Mouse (Mus musculus): Measurements from ENCODE around the gene Zbtb20. TPM values are rescaled to one million over a fixed set of nuclear protein-coding genes. Genes with fewer than 3 reads are reported as not detected.

Zbtb20 gene
- polyA plus RNA-seq, 1 experiment from 2014 or later, result 38.1 TPM

DNA sequence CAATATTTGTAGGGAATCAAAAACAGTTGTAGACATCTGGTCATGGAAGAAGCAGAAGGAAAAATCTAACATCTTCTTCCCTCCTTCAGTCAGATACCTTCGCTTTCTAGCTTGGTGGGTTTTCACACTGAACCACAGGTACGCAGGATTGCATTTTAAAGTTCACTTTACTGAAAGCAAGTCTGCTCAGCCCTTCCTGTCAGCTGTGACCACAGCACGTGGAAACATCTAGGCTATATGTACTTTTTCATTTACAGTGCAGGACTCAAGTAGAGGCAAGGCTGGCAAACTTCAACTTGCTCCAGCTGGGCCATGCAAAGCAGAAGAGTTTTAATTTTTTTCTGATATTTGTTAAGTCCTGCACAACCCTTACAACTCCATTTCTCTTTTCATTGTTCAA is 424.7 kb downstream of the Zbtb20 start:
- no peak for ATAC-seq (ENCODE audit: insufficient number of reproducible peaks, low FRiP score)
- H3K36me3 ChIP-seq, result no peaks in the 10 kb centered on the region
- 78% methylated on average over 3 of the region's 3 CpGs for WGBS
- no peaks in the 10 kb centered on the region for H3K9me3 ChIP-seq (replicated peaks)
- H3K9ac ChIP-seq, result no peak overlapping the region
- H3K27ac ChIP-seq (ENCODE audit: poor library complexity, severe bottlenecking), result no peak overlapping the region
- no peak overlapping the region for H3K4me3 ChIP-seq
- no peak overlapping the region for H3K4me2 ChIP-seq
- H3K27me3 ChIP-seq (replicated peaks), result no peaks in the 10 kb centered on the region
- H3K4me1 ChIP-seq (replicated peaks), result peaks cover 17% of the 10 kb centered on the region

DNA sequence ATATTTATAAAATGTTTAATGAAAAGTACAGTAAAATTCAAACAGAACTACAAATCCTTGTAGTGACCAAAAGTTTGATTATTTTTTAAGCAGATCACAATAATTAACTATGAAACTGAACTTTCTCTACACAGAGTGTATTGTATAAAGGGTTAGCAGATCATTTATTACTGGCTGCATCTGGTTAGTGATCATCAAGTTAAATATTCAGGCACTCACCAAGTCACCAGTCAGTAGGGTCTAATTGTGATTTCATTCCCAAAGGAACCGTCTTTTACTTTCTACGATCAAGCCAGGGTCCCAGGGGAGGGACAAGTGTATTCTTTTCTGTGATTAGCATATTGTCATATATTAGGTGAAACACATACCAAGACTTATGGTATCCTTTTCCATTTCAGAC is 426.5 kb downstream of the Zbtb20 start:
- H3K4me3 ChIP-seq, result no peak overlapping the region
- no peak for ATAC-seq (ENCODE audit: insufficient number of reproducible peaks, low FRiP score)
- no peaks in the 10 kb centered on the region for H3K9me3 ChIP-seq (replicated peaks)
- H3K4me2 ChIP-seq, result no peak overlapping the region
- 91% methylated on average over 2 of the region's 2 CpGs for WGBS
- peaks cover 17% of the 10 kb centered on the region for H3K4me1 ChIP-seq (replicated peaks)
- H3K9ac ChIP-seq, result no peak overlapping the region
- no peak overlapping the region for H3K27ac ChIP-seq (ENCODE audit: poor library complexity, severe bottlenecking)
- H3K27me3 ChIP-seq (replicated peaks), result no peaks in the 10 kb centered on the region
- H3K36me3 ChIP-seq, result no peaks in the 10 kb centered on the region

DNA sequence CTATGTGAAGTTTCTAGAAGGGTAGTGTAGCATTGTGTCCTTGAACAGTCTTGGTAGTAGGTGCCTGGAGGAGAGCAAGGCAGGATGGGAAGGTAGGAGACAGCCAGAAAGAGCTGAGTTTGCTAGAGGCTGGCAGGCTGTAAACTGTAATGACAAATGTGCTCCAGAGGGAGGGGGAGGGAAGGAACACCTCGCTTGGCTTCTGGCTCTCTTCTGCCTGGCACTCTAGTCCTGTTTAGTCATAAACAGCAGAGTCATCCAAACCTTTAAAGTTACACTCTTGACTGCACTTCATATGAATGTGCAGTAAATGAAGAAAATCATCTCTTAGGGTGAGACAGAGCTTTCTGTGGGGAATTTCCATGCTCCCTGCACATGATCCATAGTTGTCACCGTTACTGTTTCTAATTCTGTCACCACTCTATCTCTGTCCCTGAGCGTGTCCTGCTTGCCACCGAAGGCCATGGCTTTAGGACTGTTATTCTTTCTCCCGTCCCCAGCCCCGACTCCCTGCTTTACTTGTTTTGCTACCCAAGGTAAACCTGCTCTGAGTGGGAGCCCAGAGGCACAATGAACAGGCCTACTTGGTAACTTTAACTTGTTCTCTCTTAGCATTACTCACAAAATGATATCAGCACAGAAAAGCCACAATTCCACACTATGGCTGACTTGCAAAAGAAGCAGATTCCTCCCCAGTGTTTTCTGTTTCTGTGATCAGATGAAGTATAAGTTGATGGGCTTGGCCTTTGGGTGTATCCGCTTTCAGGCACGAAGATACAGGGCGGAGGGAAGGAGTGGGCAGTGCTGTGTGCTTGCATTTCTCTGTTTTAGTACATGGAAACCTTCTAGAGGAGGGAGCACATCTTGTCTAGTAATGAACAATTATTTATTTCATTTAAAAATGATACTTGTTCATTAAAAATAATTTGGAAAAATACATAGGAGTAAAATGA is 427.8 kb downstream of the Zbtb20 start:
- 26% methylated on average over 9 of the region's 9 CpGs for WGBS
- Histone ChIP-seq H3K9me3 (replicated peaks) (no peaks in the 10 kb centered on the region), H3K4me2 (0 out of 2 replicates have a peak overlapping the region, but pooled peaks have one; percentile 16), H3K4me1 (replicated peaks) (peaks cover 18% of the 10 kb centered on the region), H3K27ac (ENCODE audit: poor library complexity, severe bottlenecking) (peak overlapping the region; percentile 89), H3K4me3 (no peak overlapping the region), H3K36me3 (no peaks in the 10 kb centered on the region), H3K27me3 (replicated peaks) (no peaks in the 10 kb centered on the region), H3K9ac (0 out of 2 replicates have a peak overlapping the region, but pooled peaks have one; percentile 7)
- peak; percentile 66; the same call in 1 of the 2 replicates for ATAC-seq (ENCODE audit: insufficient number of reproducible peaks, low FRiP score)

DNA sequence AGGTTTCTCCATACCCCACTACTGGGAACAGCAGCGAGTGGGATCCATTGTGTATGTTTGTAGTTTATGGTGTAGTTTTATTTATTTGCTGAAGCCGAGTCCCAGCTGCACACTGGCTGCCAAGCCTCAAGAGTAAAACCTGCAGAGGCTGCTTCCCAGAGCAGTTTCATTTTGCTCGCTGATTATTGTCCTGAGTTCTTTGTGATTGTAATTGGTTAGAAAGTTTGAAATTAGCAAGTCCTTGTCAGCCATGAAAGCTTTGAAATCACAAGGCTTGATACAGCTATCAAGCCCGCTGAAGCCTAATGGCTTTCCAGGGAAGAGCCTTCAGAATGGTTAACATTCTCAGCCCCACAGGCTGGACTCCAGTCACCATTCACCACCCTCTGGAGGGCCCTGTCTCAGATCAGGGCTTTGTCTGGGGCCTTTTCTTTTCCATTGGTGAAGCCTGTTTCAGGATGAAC is 434.3 kb downstream of the Zbtb20 start:
- WGBS, result 45% methylated on average over 4 of the region's 4 CpGs
- no peak overlapping the region for H3K4me3 ChIP-seq
- no peak overlapping the region for H3K27ac ChIP-seq (ENCODE audit: poor library complexity, severe bottlenecking)
- no peaks in the 10 kb centered on the region for H3K36me3 ChIP-seq
- ATAC-seq (ENCODE audit: insufficient number of reproducible peaks, low FRiP score), result no peak
- H3K4me1 ChIP-seq (replicated peaks), result 0 out of 2 replicates have a peak, but pooled peaks cover 2% of the 10 kb centered on the region
- H3K4me2 ChIP-seq, result no peak overlapping the region
- H3K27me3 ChIP-seq (replicated peaks), result no peaks in the 10 kb centered on the region
- H3K9ac ChIP-seq, result no peak overlapping the region
- H3K9me3 ChIP-seq (replicated peaks), result no peaks in the 10 kb centered on the region; the same call in 1 of the 2 replicates

DNA sequence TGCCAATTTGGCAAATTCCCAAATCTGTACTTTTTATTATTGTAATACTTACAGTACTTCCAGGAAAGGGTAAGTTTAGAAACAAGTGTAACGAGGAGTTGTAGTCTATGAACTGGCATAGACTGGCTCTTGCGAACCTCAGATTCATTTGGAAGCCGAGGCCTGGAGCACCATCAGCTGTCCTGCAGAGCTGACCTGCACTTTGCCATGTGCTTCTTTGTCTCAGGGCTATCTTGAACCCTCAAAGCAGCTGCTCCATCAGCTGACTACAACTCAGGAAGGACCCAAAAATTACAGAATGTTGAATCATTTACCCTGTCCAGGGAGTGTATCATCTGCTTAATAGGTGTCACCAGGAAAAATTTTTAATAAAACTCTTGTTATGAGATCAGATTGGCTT is 448.3 kb downstream of the Zbtb20 start:
- Histone ChIP-seq H3K9me3 (replicated peaks) (no peaks in the 10 kb centered on the region), H3K36me3 (no peaks in the 10 kb centered on the region), H3K4me1 (replicated peaks) (no peaks in the 10 kb centered on the region), H3K9ac (no peak overlapping the region), H3K4me3 (no peak overlapping the region), H3K4me2 (no peak overlapping the region), H3K27ac (ENCODE audit: poor library complexity, severe bottlenecking) (no peak overlapping the region), H3K27me3 (replicated peaks) (no peaks in the 10 kb centered on the region)
- no peak for ATAC-seq (ENCODE audit: insufficient number of reproducible peaks, low FRiP score)
- 72% methylated on average over 3 of the region's 3 CpGs for WGBS

DNA sequence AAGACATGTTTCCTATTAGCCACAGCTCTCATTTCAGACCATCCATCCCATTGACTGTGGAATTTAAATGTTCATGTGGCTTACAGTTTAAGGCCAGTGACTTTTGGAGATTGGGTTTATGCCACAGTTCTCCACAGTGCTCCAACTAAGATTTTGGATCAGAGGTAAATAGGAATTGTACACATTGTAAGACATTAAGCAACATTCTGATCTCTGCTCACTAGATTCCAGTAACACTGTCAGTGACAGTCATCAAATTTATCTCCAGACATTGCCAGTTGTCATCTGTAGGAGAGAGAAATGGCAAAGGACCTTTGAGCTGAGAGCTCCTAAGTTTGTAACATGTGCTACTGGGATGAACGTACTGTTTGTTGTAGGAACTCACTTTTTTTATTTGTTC is 452.5 kb downstream of the Zbtb20 start:
- H3K4me2 ChIP-seq, result no peak overlapping the region
- H3K4me1 ChIP-seq (replicated peaks), result peaks cover 8% of the 10 kb centered on the region
- 82% methylated on average over 1 of the region's 1 CpGs for WGBS
- H3K9me3 ChIP-seq (replicated peaks), result no peaks in the 10 kb centered on the region
- no peaks in the 10 kb centered on the region for H3K36me3 ChIP-seq
- no peak overlapping the region for H3K9ac ChIP-seq
- no peak overlapping the region for H3K4me3 ChIP-seq
- no peak for ATAC-seq (ENCODE audit: insufficient number of reproducible peaks, low FRiP score)
- no peaks in the 10 kb centered on the region for H3K27me3 ChIP-seq (replicated peaks)
- no peak overlapping the region for H3K27ac ChIP-seq (ENCODE audit: poor library complexity, severe bottlenecking)

DNA sequence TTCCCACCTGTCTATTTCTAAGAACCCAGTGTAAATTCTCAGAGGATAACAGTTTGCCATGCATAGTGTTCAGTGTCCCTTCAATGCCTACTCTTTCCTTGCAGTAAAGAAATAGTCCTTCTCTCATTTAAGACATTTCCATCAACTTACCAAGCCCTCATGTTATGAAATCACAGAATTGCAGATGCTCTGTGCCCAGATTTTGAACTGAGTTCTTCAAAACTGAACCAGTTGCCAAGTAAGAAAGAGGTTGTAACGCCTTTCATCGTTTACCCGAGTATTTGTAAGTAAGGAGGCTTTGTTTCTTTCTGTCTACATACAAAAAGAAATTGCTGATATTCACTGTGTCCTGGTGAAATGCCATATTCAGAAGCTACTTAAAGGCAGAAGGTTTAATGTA is 454.5 kb downstream of the Zbtb20 start:
- no peaks in the 10 kb centered on the region for H3K27me3 ChIP-seq (replicated peaks)
- no peak overlapping the region for H3K4me3 ChIP-seq
- WGBS, result 82% methylated on average over 3 of the region's 3 CpGs
- H3K9me3 ChIP-seq (replicated peaks), result no peaks in the 10 kb centered on the region
- no peak overlapping the region for H3K4me2 ChIP-seq
- no peak overlapping the region for H3K9ac ChIP-seq
- ATAC-seq (ENCODE audit: insufficient number of reproducible peaks, low FRiP score), result no peak
- peaks cover 12% of the 10 kb centered on the region for H3K4me1 ChIP-seq (replicated peaks)
- H3K27ac ChIP-seq (ENCODE audit: poor library complexity, severe bottlenecking), result no peak overlapping the region
- H3K36me3 ChIP-seq, result no peaks in the 10 kb centered on the region

DNA sequence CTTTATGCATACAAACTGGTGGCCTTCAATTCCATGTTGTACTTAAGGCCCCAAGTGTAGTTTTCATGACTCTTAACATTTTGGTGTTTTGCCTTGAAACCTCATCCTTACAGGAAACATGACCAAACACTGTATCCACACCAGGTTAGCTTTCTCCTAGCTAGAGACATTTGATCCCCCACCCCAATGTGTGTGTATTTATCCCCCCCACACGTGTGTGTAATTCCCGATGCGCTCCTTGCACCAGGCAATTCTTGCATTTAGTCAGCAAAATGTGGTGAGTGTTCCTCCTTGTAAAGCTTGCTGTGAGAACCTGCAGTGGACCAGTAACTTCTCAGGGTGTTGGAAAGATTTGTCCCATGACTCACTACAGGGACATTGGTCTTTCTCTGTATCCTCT is 455.8 kb downstream of the Zbtb20 start:
- Histone ChIP-seq H3K27me3 (replicated peaks) (no peaks in the 10 kb centered on the region), H3K27ac (ENCODE audit: poor library complexity, severe bottlenecking) (no peak overlapping the region), H3K36me3 (no peaks in the 10 kb centered on the region), H3K9me3 (replicated peaks) (no peaks in the 10 kb centered on the region), H3K4me3 (no peak overlapping the region), H3K4me1 (replicated peaks) (peaks cover 12% of the 10 kb centered on the region), H3K9ac (no peak overlapping the region), H3K4me2 (no peak overlapping the region)
- WGBS, result 72% methylated on average over 3 of the region's 3 CpGs
- no peak for ATAC-seq (ENCODE audit: insufficient number of reproducible peaks, low FRiP score)

DNA sequence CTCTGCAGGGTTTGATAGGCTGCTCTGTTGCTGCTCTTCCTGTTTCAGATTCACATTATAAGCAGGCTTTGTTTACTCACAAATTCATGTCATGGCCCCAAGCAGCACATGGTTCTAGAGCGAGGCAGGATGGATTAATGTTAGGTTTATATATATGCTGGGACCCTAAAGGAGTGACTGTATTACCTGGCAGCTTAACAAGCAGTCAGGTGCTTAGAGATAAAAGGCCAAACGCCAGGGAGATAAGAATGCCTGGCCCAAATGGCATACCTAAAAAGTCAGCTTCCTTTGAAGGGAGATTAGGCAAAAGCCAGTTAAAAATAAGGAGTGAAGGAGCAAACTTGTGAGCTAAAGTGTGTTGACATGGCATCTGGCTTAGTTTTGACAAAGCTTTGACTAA is 457.1 kb downstream of the Zbtb20 start:
- Histone ChIP-seq H3K36me3 (no peaks in the 10 kb centered on the region), H3K4me2 (no peak overlapping the region), H3K9me3 (replicated peaks) (no peaks in the 10 kb centered on the region), H3K27me3 (replicated peaks) (no peaks in the 10 kb centered on the region), H3K4me1 (replicated peaks) (peaks cover 12% of the 10 kb centered on the region), H3K4me3 (no peak overlapping the region), H3K27ac (ENCODE audit: poor library complexity, severe bottlenecking) (no peak overlapping the region), H3K9ac (no peak overlapping the region)
- WGBS, result 29% methylated on average over 2 of the region's 2 CpGs
- ATAC-seq (ENCODE audit: insufficient number of reproducible peaks, low FRiP score), result no peak

DNA sequence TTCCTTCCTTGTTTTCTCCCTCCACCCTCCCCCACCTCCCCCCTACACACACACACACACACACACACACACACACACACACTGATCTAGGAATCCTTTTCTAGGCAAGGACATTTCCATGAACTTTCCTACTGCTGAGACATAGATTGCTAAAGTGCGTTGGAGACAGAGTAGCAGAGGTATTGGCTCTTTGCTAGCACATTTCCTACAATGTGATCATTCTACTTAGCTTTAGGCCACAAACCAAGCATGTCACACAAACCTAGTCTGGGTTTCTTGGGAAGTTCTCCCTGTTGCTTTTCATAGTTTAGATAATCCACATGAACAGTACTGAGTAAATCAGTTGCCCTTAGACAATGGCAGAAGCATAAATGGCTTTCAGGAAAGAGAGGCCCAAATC is 457.6 kb downstream of the Zbtb20 start:
- Histone ChIP-seq H3K36me3 (no peaks in the 10 kb centered on the region), H3K27me3 (replicated peaks) (no peaks in the 10 kb centered on the region), H3K4me3 (no peak overlapping the region), H3K4me1 (replicated peaks) (peaks cover 12% of the 10 kb centered on the region), H3K27ac (ENCODE audit: poor library complexity, severe bottlenecking) (no peak overlapping the region), H3K9me3 (replicated peaks) (no peaks in the 10 kb centered on the region), H3K9ac (no peak overlapping the region), H3K4me2 (no peak overlapping the region)
- ATAC-seq (ENCODE audit: insufficient number of reproducible peaks, low FRiP score), result no peak
- 51% methylated on average over 1 of the region's 1 CpGs for WGBS

DNA sequence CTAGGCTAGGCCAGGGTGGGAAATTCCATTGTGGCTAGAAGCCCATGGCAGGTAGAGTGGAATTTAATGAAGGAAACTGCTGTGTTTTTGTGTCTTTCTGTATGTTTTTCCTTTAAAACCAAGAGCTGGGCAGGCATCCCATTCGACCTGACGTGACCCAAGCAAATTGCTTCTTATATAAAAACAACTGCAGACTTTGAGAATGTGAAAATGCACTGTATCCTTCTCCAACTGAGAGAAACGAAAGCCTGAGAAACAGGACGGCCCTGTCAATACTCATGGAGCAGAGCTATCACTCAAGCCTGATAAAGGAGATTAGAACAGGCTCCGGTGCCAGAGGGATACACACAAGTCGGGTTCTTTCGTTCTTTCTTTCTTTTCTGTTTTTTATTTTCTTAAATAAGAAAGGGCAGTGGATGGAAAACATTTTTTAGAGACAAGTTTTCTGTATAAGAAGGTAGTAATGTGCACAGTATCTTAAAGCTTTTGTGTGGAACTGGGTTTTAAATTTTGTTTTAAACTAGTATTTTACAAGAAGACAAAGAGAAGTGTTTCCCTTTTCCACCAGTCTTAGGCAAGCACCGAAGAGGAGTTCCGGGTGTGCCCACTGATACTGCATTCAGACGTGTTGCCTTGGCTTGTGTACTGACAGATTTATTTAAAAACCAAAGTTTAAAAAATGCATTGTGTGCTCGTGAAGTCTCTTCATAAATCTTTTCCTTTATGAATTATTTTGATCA is 458.9 kb downstream of the Zbtb20 start:
- Histone ChIP-seq H3K4me3 (peak overlapping the region; percentile 21; the same call in 1 of the 2 replicates), H3K27me3 (replicated peaks) (no peaks in the 10 kb centered on the region), H3K4me2 (peak overlapping the region; percentile 58), H3K4me1 (replicated peaks) (peaks cover 12% of the 10 kb centered on the region), H3K36me3 (no peaks in the 10 kb centered on the region), H3K9me3 (replicated peaks) (no peaks in the 10 kb centered on the region), H3K27ac (ENCODE audit: poor library complexity, severe bottlenecking) (0 out of 2 replicates have a peak overlapping the region, but pooled peaks have one; percentile 16), H3K9ac (no peak overlapping the region)
- 20% methylated on average over 11 of the region's 11 CpGs for WGBS
- ATAC-seq (ENCODE audit: insufficient number of reproducible peaks, low FRiP score), result no peak
